Mouse (Mus musculus): Measurements from ENCODE around the gene Sfrp2.

Sfrp2 gene

DNA sequence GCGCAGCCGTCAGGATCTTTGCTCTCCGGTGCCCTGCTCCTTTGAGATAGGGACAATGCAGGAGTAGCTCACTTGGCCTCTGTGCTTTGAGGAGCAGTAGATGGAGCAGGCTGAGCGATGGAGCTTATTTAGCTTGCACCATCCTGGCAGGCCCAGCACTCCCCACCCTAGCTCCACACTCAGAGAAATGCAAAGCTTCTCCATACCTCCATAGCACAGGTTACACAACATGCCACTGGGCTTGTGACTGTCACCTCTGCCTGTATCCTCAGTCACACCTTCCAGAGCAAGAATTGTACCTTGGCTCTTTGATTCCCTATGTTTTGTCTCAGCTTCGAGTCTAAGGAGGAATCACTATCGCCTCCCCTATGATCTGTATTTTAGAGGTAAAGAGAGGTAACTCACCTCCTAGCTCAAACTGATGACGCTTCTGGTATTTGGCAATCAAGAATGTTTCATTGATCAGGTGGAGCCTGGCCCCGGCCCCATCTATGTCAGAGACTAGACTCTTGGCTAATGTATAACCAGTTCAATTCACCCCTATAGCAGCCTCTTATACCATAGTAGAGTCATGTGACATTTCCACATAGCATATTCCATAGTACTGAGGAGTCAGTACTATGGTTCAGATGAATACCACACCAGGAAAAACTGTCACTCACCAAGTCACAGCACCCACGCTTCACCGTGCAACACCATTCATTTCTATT is 5.2 kb downstream of the Sfrp2 start:
- no peak for DNase-seq (ENCODE audit: low read depth)

- no peak for DNase-seq (ENCODE audit: low read depth)
Measured at GRCm38 (mm10) chr3:83773281-83773680, 7.2 kb downstream of the Sfrp2 start.

DNA sequence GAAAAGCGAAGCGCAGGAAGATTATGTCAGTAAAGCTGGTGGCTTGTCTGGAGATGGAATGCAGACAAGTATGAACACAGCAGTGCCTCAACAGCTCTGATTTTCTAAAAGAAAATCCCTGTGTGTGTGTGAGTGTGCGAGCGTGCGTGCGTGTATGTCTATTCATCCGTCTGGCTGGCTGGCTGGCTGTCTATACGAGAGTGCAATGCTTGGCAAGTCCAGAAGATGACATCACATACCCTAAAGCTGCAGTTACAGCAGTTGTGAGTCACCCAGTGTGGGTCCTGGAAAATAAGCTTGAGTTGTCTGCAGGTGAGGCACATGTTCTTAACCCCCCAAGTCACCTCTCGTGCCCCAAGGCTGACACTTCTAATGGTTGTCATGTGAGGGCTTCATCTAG is 9.3 kb downstream of the Sfrp2 start:
- DNase-seq (ENCODE audit: low read depth) = no peak

GRCm38 (mm10) chr3:83781460-83782222 is 15.5 kb downstream of the Sfrp2 start:
- DNase-seq (ENCODE audit: low read depth) = no peak

- DNase-seq (ENCODE audit: low read depth) = no peak
Measured at GRCm38 (mm10) chr3:83783716-83784469, 17.8 kb downstream of the Sfrp2 start.

DNA sequence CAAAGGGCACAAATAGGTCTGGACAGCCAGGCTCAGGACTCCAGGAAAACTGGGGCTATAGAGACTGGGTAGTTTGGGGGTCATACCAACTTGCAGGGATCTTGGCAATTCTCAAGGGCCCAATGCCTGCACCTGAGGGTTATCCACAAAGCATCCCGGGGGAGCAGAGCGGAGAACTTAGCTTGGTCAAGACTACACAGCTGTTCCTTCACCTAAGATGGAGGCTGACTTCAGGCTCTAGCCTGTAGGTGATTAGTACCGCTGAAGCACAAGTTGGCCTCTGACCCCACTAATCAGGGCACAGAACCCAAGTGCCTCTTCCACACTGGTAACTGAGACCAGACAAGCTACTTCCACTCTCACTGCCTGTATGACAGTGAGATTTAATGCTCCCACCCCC is 18.6 kb downstream of the Sfrp2 start:
- DNase-seq (ENCODE audit: low read depth) = no peak

DNA sequence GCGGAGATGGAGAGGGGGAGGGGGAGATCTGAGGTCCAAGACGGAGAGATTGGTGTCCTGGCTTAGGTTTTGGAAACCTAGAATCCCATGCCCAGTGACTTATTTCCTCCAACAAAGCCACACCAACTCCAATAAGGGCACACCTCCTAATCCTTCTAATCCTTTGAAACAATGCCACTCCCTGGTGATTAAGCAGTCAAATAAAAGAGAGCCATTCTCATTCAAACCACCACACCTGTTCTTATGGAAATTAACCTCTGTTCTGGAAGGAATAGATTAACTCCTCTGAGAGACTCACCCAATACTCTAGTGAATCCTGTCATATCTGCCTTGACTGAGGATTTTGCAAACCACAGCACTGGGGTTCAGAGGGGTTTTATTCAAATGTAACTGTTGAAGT is 21.0 kb downstream of the Sfrp2 start:
- DNase-seq (ENCODE audit: low read depth) = no peak

DNA sequence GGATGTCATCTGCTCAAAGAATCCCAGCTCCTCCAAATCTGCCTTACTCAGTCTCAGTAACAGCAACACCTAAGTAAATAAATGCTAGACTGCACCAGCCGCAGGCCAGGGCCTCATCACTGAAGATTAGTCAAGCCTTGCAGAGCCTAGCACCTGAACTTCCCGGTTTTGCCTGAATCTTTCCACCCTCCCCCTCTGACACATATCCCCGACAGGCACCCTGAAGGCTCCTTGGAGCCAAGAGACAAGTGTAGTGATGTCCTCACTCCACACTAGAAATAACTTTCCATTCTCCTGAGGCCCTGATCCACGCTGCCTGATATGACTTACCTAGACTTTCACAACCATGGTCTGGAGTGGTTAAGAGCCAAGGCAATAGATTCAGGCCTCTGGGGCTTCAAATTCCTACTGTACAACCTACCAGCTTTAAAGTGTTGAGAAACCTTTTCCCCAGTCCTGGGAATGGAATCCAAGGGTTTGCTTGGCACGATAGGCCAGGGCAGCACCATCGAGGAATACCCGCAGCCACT is 21.7 kb downstream of the Sfrp2 start:
- no peak for DNase-seq (ENCODE audit: low read depth)

- DNase-seq (ENCODE audit: low read depth) = no peak
Measured at GRCm38 (mm10) chr3:83789651-83790451, 23.7 kb downstream of the Sfrp2 start.

DNA sequence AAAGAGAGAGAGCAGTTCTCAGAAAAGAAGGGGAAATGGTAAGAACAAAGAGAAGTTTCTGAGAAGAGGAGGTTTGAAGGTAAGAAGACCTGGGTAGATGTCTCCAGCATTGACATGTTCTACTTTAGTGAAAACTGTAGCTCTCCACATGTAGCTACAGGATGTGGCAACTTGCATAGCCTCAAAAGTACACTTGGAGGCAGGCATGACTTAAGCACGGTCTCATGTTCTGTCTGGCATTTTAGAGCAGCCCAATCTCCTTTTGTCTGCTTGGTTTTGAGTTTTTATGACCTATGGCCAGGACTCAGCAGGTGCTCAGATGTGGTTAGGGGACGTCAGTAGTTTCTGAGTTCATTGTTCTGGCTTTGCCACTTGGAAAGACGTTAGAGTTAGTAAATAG is 25.3 kb downstream of the Sfrp2 start:
- no peak for DNase-seq (ENCODE audit: low read depth)

GRCm38 (mm10) chr3:83797098-83797497 is 31.0 kb downstream of the Sfrp2 start:
- DNase-seq (ENCODE audit: low read depth) = no peak

DNA sequence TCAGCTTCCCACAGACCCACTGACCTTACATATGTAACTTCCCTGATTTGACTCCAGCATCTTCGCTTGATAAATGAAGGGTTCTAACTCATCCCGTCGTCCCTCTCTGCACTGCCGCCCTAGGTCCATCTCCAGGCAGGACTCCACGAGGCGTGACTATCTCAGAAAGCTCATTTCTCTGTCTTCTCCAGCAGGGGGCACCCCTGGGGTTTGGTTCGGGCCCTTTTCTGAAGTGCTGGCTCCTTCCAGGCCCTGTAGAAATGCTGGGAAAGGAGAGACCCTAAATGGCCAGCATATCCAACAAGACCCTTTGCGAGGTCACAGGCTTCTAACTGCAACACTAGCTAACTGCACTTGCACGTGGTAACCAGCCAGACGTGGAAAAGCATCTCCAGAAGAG is 31.7 kb downstream of the Sfrp2 start:
- DNase-seq (ENCODE audit: low read depth) = no peak

GRCm38 (mm10) chr3:83799486-83799885 is 33.4 kb downstream of the Sfrp2 start:
- DNase-seq (ENCODE audit: low read depth) = no peak

- DNase-seq (ENCODE audit: low read depth) = no peak
Measured at GRCm38 (mm10) chr3:83801649-83802155, 35.6 kb downstream of the Sfrp2 start.

- no peak for DNase-seq (ENCODE audit: low read depth)
Measured at GRCm38 (mm10) chr3:83808483-83808882, 42.4 kb downstream of the Sfrp2 start.

GRCm38 (mm10) chr3:83811987-83812386 is 45.9 kb downstream of the Sfrp2 start:
- DNase-seq (ENCODE audit: low read depth) = no peak

GRCm38 (mm10) chr3:83812863-83813262 is 46.7 kb downstream of the Sfrp2 start:
- no peak for DNase-seq (ENCODE audit: low read depth)

GRCm38 (mm10) chr3:83816372-83816925 is 50.3 kb downstream of the Sfrp2 start:
- no peak for DNase-seq (ENCODE audit: low read depth)

- DNase-seq (ENCODE audit: low read depth) = no peak
Measured at GRCm38 (mm10) chr3:83823774-83824173, 57.7 kb downstream of the Sfrp2 start.

Measured in fibroblast of lung, adult 2 months (primary cell).